Mouse (Mus musculus): Measurements from ENCODE around the gene Ttc29. TPM values are rescaled to one million over a fixed set of nuclear protein-coding genes. Genes with fewer than 3 reads are reported as not detected.

Gene Ttc29
- polyA plus RNA-seq, 1 experiment, result not detected

- 3% methylated on average over 32 of the region's 32 CpGs for WGBS
- Histone ChIP-seq H3K4me3 (ENCODE audit: insufficient read depth, low read depth, low read length) (no peak overlapping the region), H3K27ac (ENCODE audit: insufficient read depth, low read depth, low read length) (no peak overlapping the region)
Observed at GRCm38 (mm10) chr8:78426875-78427768, 214.0 kb downstream of the Ttc29 start.

GRCm38 (mm10) chr8:78427769-78428130 is 214.7 kb downstream of the Ttc29 start:
- TF ChIP-seq POLR2A (IDR thresholded peaks at IDR 0.05; ENCODE audit: insufficient read depth, low read depth, low read length), result no peak
- TF ChIP-seq CTCF (IDR thresholded peaks at IDR 0.05; ENCODE audit: insufficient read depth, low read depth, low read length), result no peak
- 2% methylated on average over 8 of the region's 8 CpGs for WGBS
- Histone ChIP-seq H3K27ac (ENCODE audit: insufficient read depth, low read depth, low read length) (no peak overlapping the region), H3K4me1 (ENCODE audit: control insufficient read depth, insufficient read depth, low read length) (0 out of 2 replicates have a peak, but pooled peaks cover 4% of the 10 kb centered on the region), H3K4me3 (ENCODE audit: insufficient read depth, low read depth, low read length) (no peak overlapping the region)

More at GRCm38 (mm10) chr8:78426875-78427768, 214.0 kb downstream of the Ttc29 start:
- 0 out of 2 replicates have a peak, but pooled peaks cover 4% of the 10 kb centered on the region for H3K4me1 ChIP-seq (ENCODE audit: control insufficient read depth, insufficient read depth, low read length)
- TF ChIP-seq POLR2A (IDR thresholded peaks at IDR 0.05; ENCODE audit: insufficient read depth, low read depth, low read length), result no peak
- TF ChIP-seq CTCF (IDR thresholded peaks at IDR 0.05; ENCODE audit: insufficient read depth, low read depth, low read length), result no peak

- 0 out of 2 replicates have a peak, but pooled peaks cover 4% of the 10 kb centered on the region for H3K4me1 ChIP-seq (ENCODE audit: control insufficient read depth, insufficient read depth, low read length)
- H3K4me3 ChIP-seq (ENCODE audit: insufficient read depth, low read depth, low read length), result no peak overlapping the region
- 7% methylated on average over 11 of the region's 11 CpGs for WGBS
- no peak overlapping the region for H3K27ac ChIP-seq (ENCODE audit: insufficient read depth, low read depth, low read length)
- TF ChIP-seq POLR2A (IDR thresholded peaks at IDR 0.05; ENCODE audit: insufficient read depth, low read depth, low read length) (no peak), CTCF (IDR thresholded peaks at IDR 0.05; ENCODE audit: insufficient read depth, low read depth, low read length) (no peak)
Observed at GRCm38 (mm10) chr8:78428148-78428547, 215.1 kb downstream of the Ttc29 start.

GRCm38 (mm10) chr8:78431356-78431755 is 218.3 kb downstream of the Ttc29 start:
- 8% methylated on average over 4 of the region's 4 CpGs for WGBS
- Histone ChIP-seq H3K4me3 (ENCODE audit: insufficient read depth, low read depth, low read length) (no peak overlapping the region), H3K4me1 (ENCODE audit: control insufficient read depth, insufficient read depth, low read length) (peaks cover 13% of the 10 kb centered on the region), H3K27ac (ENCODE audit: insufficient read depth, low read depth, low read length) (no peak overlapping the region)
- no peak for TF ChIP-seq CTCF (IDR thresholded peaks at IDR 0.05; ENCODE audit: insufficient read depth, low read depth, low read length)
- TF ChIP-seq POLR2A (IDR thresholded peaks at IDR 0.05; ENCODE audit: insufficient read depth, low read depth, low read length), result no peak

GRCm38 (mm10) chr8:78432451-78432850 is 219.4 kb downstream of the Ttc29 start:
- peaks cover 14% of the 10 kb centered on the region for H3K4me1 ChIP-seq (ENCODE audit: control insufficient read depth, insufficient read depth, low read length)
- H3K27ac ChIP-seq (ENCODE audit: insufficient read depth, low read depth, low read length), result no peak overlapping the region
- TF ChIP-seq POLR2A (IDR thresholded peaks at IDR 0.05; ENCODE audit: insufficient read depth, low read depth, low read length) (no peak), CTCF (IDR thresholded peaks at IDR 0.05; ENCODE audit: insufficient read depth, low read depth, low read length) (no peak)
- no peak overlapping the region for H3K4me3 ChIP-seq (ENCODE audit: insufficient read depth, low read depth, low read length)
- 15% methylated on average over 1 of the region's 1 CpGs for WGBS

GRCm38 (mm10) chr8:78433318-78433717 is 220.2 kb downstream of the Ttc29 start:
- peaks cover 12% of the 10 kb centered on the region for H3K4me1 ChIP-seq (ENCODE audit: control insufficient read depth, insufficient read depth, low read length)
- 9% methylated on average over 5 of the region's 5 CpGs for WGBS
- no peak overlapping the region for H3K4me3 ChIP-seq (ENCODE audit: insufficient read depth, low read depth, low read length)
- no peak overlapping the region for H3K27ac ChIP-seq (ENCODE audit: insufficient read depth, low read depth, low read length)
- no peak for TF ChIP-seq POLR2A (IDR thresholded peaks at IDR 0.05; ENCODE audit: insufficient read depth, low read depth, low read length)
- no peak for TF ChIP-seq CTCF (IDR thresholded peaks at IDR 0.05; ENCODE audit: insufficient read depth, low read depth, low read length)

- H3K4me1 ChIP-seq (ENCODE audit: control insufficient read depth, insufficient read depth, low read length), result peaks cover 12% of the 10 kb centered on the region
- H3K27ac ChIP-seq (ENCODE audit: insufficient read depth, low read depth, low read length), result no peak overlapping the region
- H3K4me3 ChIP-seq (ENCODE audit: insufficient read depth, low read depth, low read length), result no peak overlapping the region
- WGBS, result 4% methylated on average over 8 of the region's 8 CpGs
- no peak for TF ChIP-seq POLR2A (IDR thresholded peaks at IDR 0.05; ENCODE audit: insufficient read depth, low read depth, low read length)
- no peak for TF ChIP-seq CTCF (IDR thresholded peaks at IDR 0.05; ENCODE audit: insufficient read depth, low read depth, low read length)
Observed at GRCm38 (mm10) chr8:78434340-78434739, 221.2 kb downstream of the Ttc29 start.

- Histone ChIP-seq H3K4me1 (ENCODE audit: control insufficient read depth, insufficient read depth, low read length) (peaks cover 12% of the 10 kb centered on the region), H3K4me3 (ENCODE audit: insufficient read depth, low read depth, low read length) (no peak overlapping the region), H3K27ac (ENCODE audit: insufficient read depth, low read depth, low read length) (no peak overlapping the region)
- TF ChIP-seq POLR2A (IDR thresholded peaks at IDR 0.05; ENCODE audit: insufficient read depth, low read depth, low read length), result no peak
- no peak for TF ChIP-seq CTCF (IDR thresholded peaks at IDR 0.05; ENCODE audit: insufficient read depth, low read depth, low read length)
- 2% methylated on average over 62 of the region's 62 CpGs for WGBS
Observed at GRCm38 (mm10) chr8:78434823-78435623, 221.9 kb downstream of the Ttc29 start.

- Histone ChIP-seq H3K4me1 (ENCODE audit: control insufficient read depth, insufficient read depth, low read length) (peaks cover 12% of the 10 kb centered on the region), H3K27ac (ENCODE audit: insufficient read depth, low read depth, low read length) (no peak overlapping the region), H3K4me3 (ENCODE audit: insufficient read depth, low read depth, low read length) (no peak overlapping the region)
- TF ChIP-seq CTCF (IDR thresholded peaks at IDR 0.05; ENCODE audit: insufficient read depth, low read depth, low read length), result no peak
- no peak for TF ChIP-seq POLR2A (IDR thresholded peaks at IDR 0.05; ENCODE audit: insufficient read depth, low read depth, low read length)
- under 1% methylated on average over 18 of the region's 18 CpGs for WGBS
Observed at GRCm38 (mm10) chr8:78435624-78435960, 222.5 kb downstream of the Ttc29 start.
